Comparison of ENCODE assay signal across 9 mouse cellular contexts in the genomic region with DNA sequence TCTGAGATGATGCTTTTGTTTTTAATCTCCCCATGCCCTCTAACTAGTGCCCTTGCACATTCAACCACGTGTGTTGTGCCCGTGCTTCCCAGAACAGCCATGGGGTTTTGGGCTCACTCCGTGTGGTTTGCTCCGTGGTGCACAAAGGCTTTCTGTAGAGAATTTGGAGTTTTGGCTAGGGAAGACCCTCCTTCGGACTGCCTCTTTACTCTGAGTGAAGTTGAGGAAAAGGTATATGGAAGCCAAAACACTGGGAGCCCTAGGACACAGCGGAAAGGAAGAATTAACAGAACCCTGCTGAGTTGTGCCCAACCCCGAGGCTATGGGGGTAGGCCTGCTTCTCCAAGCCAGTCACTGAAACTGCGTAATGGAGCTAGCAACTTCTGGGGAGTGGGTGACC. TPM values are rescaled to one million over a fixed set of nuclear protein-coding genes. Genes with fewer than 3 reads are reported as not detected.
A peak's percentile ranks its signal among the peaks of the same experiment; 100 is the strongest.
DNase-seq lines count a peak whose midpoint lies in the region; ATAC-seq and TF ChIP-seq lines count a peak whose summit lies in the region.
"Had no signal": no experiment of that assay in that cellular context is flagged by ENCODE, and none has a peak within 500 bp of the region (broad histone marks: within the 10 kb centered on the region; RNA-seq: fewer than 3 reads in every experiment).

No protein-coding gene starts in this region.

- ATAC-seq in heart, postnatal 0 days (ENCODE audit: insufficient read depth, low read depth), result no peak
- ATAC-seq in limb, embryonic 13.5 days (ENCODE audit: low FRiP score, low read depth), result no peak

- no peaks in the 10 kb centered on the region for H3K27me3 ChIP-seq in heart, postnatal 0 days (ENCODE audit: control insufficient read depth, insufficient read depth, low read length)
- no peaks in the 10 kb centered on the region for H3K27me3 ChIP-seq in limb, embryonic 13.5 days

- intact Hi-C loops in heart, postnatal 10 days (cut with DNase I), result no loop called here

- WGBS in heart, postnatal 0 days, result 51% methylated on average over 8 of the region's 8 CpGs
- WGBS in limb, embryonic 13.5 days, result 43% methylated on average over 8 of the region's 8 CpGs

- no peak overlapping the region for H3K4me3 ChIP-seq in heart, postnatal 0 days (ENCODE audit: low read depth, low read length)
- H3K4me3 ChIP-seq in ES-E14 (ENCODE audit: insufficient read depth in 1 of 2, low read depth in 1 of 2, low read length in 2 of 2, poor library complexity in 1 of 2, severe bottlenecking in 1 of 2), result peak overlapping the region in 1 of 2 experiments; percentile 72; a peak in 1 of 4 replicates
- H3K4me3 ChIP-seq in limb, embryonic 13.5 days, result peak overlapping the region; percentile 51; the same call in 1 of the 2 replicates

- DNase-seq in cerebellum, adult 11 months, result peak; percentile 28
- DNase-seq in cerebellum, postnatal 10 days, result no peak
- no peak for DNase-seq in heart, postnatal 0 days (ENCODE audit: low spot score)
- no peak for DNase-seq in heart, postnatal 10 days
- no peak for DNase-seq in ES-E14 (ENCODE audit: low read depth, low spot score)
- DNase-seq in adrenal gland, postnatal 25 days, result no peak
- no peak for DNase-seq in urinary bladder, postnatal 14 days (ENCODE audit: low spot score)

- no peaks in the 10 kb centered on the region for H3K36me3 ChIP-seq in heart, postnatal 0 days (replicated peaks; ENCODE audit: control insufficient read depth, insufficient read depth, low read length)
- H3K36me3 ChIP-seq in ES-E14 (ENCODE audit: control insufficient read depth, insufficient read depth, low read length, poor library complexity, severe bottlenecking), result no peaks in the 10 kb centered on the region
- no peaks in the 10 kb centered on the region for H3K36me3 ChIP-seq in limb, embryonic 13.5 days

- TF ChIP-seq CTCF in heart, postnatal 0 days (IDR thresholded peaks at IDR 0.05; ENCODE audit: low read depth), result no peak

- H3K4me1 ChIP-seq in heart, postnatal 0 days (ENCODE audit: control insufficient read depth, insufficient read depth), result peaks cover 10% of the 10 kb centered on the region
- peaks cover 0 to 16% of the 10 kb centered on the region in 2 experiments; a peak in 3 of 4 replicates for H3K4me1 ChIP-seq in ES-E14 (ENCODE audit: control insufficient read depth in 2 of 2, insufficient read depth in 2 of 2, low read length in 2 of 2, poor library complexity in 1 of 2)
- peaks cover 20% of the 10 kb centered on the region for H3K4me1 ChIP-seq in limb, embryonic 13.5 days

- TF ChIP-seq EP300 in heart, postnatal 0 days (IDR thresholded peaks at IDR 0.05; ENCODE audit: low read depth), result no peak

- H3K4me2 ChIP-seq in heart, postnatal 0 days (ENCODE audit: low read depth, low read length), result peak overlapping the region; percentile 64; the same call in 1 of the 2 replicates
- peak overlapping the region; percentile 88 for H3K4me2 ChIP-seq in limb, embryonic 13.5 days (replicated peaks)

- 0 out of 2 replicates have a peak overlapping the region, but pooled peaks have one; percentile 11 for H3K27ac ChIP-seq in heart, postnatal 0 days (ENCODE audit: low read depth)
- peak overlapping the region; percentile 19; the same call in 1 of the 2 replicates for H3K27ac ChIP-seq in ES-E14 (ENCODE audit: insufficient read depth, low read depth, low read length, poor library complexity, severe bottlenecking)
- peak overlapping the region; percentile 61; the same call in 1 of the 2 replicates for H3K27ac ChIP-seq in limb, embryonic 13.5 days
- H3K27ac ChIP-seq: liver, embryonic 14.5 days had no signal

- no peak overlapping the region for H3K9ac ChIP-seq in heart, postnatal 0 days (replicated peaks; ENCODE audit: low read depth, low read length)
- no peak overlapping the region; the same call in 1 of the 2 replicates for H3K9ac ChIP-seq in ES-E14 (ENCODE audit: insufficient read depth, low read depth, low read length, poor library complexity, severe bottlenecking)
- no peak overlapping the region for H3K9ac ChIP-seq in limb, embryonic 13.5 days

- H3K9me3 ChIP-seq in heart, postnatal 0 days (replicated peaks; ENCODE audit: control insufficient read depth, low read length), result no peaks in the 10 kb centered on the region
- H3K9me3 ChIP-seq in ES-E14 (ENCODE audit: control insufficient read depth, insufficient read depth, low read depth, low read length), result no peaks in the 10 kb centered on the region
- no peaks in the 10 kb centered on the region for H3K9me3 ChIP-seq in limb, embryonic 13.5 days

- in situ Hi-C loops in ES-E14 (cut with MboI; ENCODE audit: low sequenced_read_pairs in 2 of 2, unreplicated experiment in 2 of 2), result no loop called here

TF ChIP-seq in ES-E14, 5 proteins besides CTCF, POLR2A, EP300 and RAD21:
- TF ChIP-seq ZC3H11A (IDR thresholded peaks at IDR 0.05; ENCODE audit: borderline replicate concordance, low read depth, low read length), result no peak
- TF ChIP-seq HCFC1 (IDR thresholded peaks at IDR 0.05; ENCODE audit: borderline replicate concordance, insufficient read depth, low read length), result no peak
- no peak for TF ChIP-seq MAFK (IDR thresholded peaks at IDR 0.05; ENCODE audit: insufficient read depth, low read depth, low read length)
- no peak for TF ChIP-seq ZNF384 (IDR thresholded peaks at IDR 0.05; ENCODE audit: low read depth, low read length)
- TF ChIP-seq CHD2 (IDR thresholded peaks at IDR 0.05; ENCODE audit: low read depth, low read length), result no peak

RNA-seq across cellular contexts. Expression of a gene that starts 20.9 kb away (rescaled TPM):
- total RNA-seq in heart, postnatal 0 days (2014; rRNA removed; ENCODE audit: low replicate concordance), result 5.7 and 16.3 TPM in 2 replicates
- 9.0 and 9.3 TPM in 2 replicates for polyA plus RNA-seq in heart, postnatal 0 days (2015; fragmentation: Nextera tagmentation; extraction: Ambion mirVana)
- total RNA-seq in heart, postnatal 10 days (2021), result 1 to 10 TPM; 3.5 to 4.3 TPM
- 194 and 278 TPM in 2 replicates for total RNA-seq in ES-E14 (2012; rRNA removed)
- 76.3 and 77.5 TPM in 2 replicates for polyA plus RNA-seq in limb, embryonic 13.5 days (2015; fragmentation: Nextera tagmentation; extraction: Ambion mirVana)
- total RNA-seq in adrenal gland, postnatal 25 days (2021), result 4.3 and 8.5 TPM in 2 replicates

Comparison
In these comparisons a context has a peak if more than half of its experiments do, and no peak if none do; other contexts are left out.
1. H3K27ac ChIP-seq: peak in every context shown above with its lines; median percentile 61 in limb, embryonic 13.5 days; 19 in ES-E14; 11 in heart, postnatal 0 days.
2. RNA of a gene that starts 20.9 kb away (total RNA-seq): 194 to 278 TPM in ES-E14; 5.7 to 16.3 TPM in heart, postnatal 0 days, 4.3 to 8.5 TPM in adrenal gland, postnatal 25 days and 3.5 to 4.3 TPM in heart, postnatal 10 days; every median in the first group is over 10 times any median in the second.